Mouse (Mus musculus) cortical plate, adult 2 months (tissue): ENCODE measurements around the gene Cdkn1c. TPM values are rescaled to one million over a fixed set of nuclear protein-coding genes. Genes with fewer than 3 reads are reported as not detected.

ENCODE experiments used
- H3K27ac ChIP-seq: fragments of 200-500 bp; 2 replicates; pipeline ENCODE4 v1.5.1; 2012; ENCODE audit warnings: low read length, control low read depth, inconsistent platforms; ENCODE audit not compliant: insufficient read depth
- H3K4me1 ChIP-seq: fragments of 200-500 bp; 2 replicates; pipeline ENCODE4 v1.6.1; 2011; ENCODE audit warnings: low read length; ENCODE audit not compliant: control insufficient read depth, insufficient read depth
- H3K4me3 ChIP-seq: fragments of 200-500 bp; 2 replicates; pipeline ENCODE4 v1.5.1; 2011; ENCODE audit warnings: mild to moderate bottlenecking, low read length, control low read depth; ENCODE audit not compliant: insufficient read depth
- CTCF ChIP-seq: fragments of 200-500 bp; IDR thresholded peaks from 2 replicates; pipeline ENCODE4 v1.5.1; 2011; ENCODE audit warnings: mild to moderate bottlenecking, control low read depth, low read length; ENCODE audit not compliant: insufficient read depth; ENCODE audit errors: extremely low read depth
- POLR2A ChIP-seq: fragments of 200-500 bp; IDR thresholded peaks from 2 replicates; pipeline ENCODE4 v1.6.1; 2011; ENCODE audit warnings: mild to moderate bottlenecking, low read length, control low read depth; ENCODE audit not compliant: insufficient read depth; ENCODE audit errors: extremely low read depth
- polyA plus RNA-seq: library from polyadenylated mRNA; depleted of rRNA; stranded (reverse); fragments of >200 nt; gene quantifications from 2 replicates; pipeline ENCODE4 v1.2.3, GENCODE M21; 2012

Cdkn1c gene
- polyA plus RNA-seq, 1 experiment = 12.0 TPM

GRCm38 (mm10) chr7:143462516-143462915, 1.7 kb upstream of the Cdkn1c start:
- H3K27ac ChIP-seq = no peak overlapping the region
- no peaks in the 10 kb centered on the region for H3K4me1 ChIP-seq
- H3K4me3 ChIP-seq = no peak overlapping the region
- TF ChIP-seq POLR2A (no peak), CTCF (no peak)

- TF ChIP-seq CTCF (no peak), POLR2A (no peak)
- H3K27ac ChIP-seq = no peak overlapping the region
- no peak overlapping the region for H3K4me3 ChIP-seq
- no peaks in the 10 kb centered on the region for H3K4me1 ChIP-seq
Measured at GRCm38 (mm10) chr7:143461920-143462319, 1.1 kb upstream of the Cdkn1c start.

- H3K4me3 ChIP-seq = no peak overlapping the region; the same call in 1 of the 2 replicates
- TF ChIP-seq POLR2A (no peak), CTCF (no peak)
- H3K4me1 ChIP-seq = no peaks in the 10 kb centered on the region
- H3K27ac ChIP-seq = no peak overlapping the region
Measured at GRCm38 (mm10) chr7:143461294-143461870, 532 bp upstream of the Cdkn1c start.

- TF ChIP-seq POLR2A (no peak), CTCF (no peak)
- Histone ChIP-seq H3K4me1 (no peaks in the 10 kb centered on the region), H3K4me3 (peak overlapping the region; percentile 27), H3K27ac (no peak overlapping the region)
Measured at GRCm38 (mm10) chr7:143460217-143460834, 524 bp downstream of the Cdkn1c start.

- Histone ChIP-seq H3K4me1 (no peaks in the 10 kb centered on the region), H3K4me3 (0 out of 2 replicates have a peak overlapping the region, but pooled peaks have one; percentile 7), H3K27ac (no peak overlapping the region)
- TF ChIP-seq CTCF = no peak
- TF ChIP-seq POLR2A = no peak
Measured at GRCm38 (mm10) chr7:143459332-143460211, 1.3 kb downstream of the Cdkn1c start.

- 0 out of 2 replicates have a peak overlapping the region, but pooled peaks have one; percentile 7 for H3K4me3 ChIP-seq
- TF ChIP-seq POLR2A (no peak), CTCF (no peak)
- H3K4me1 ChIP-seq = no peaks in the 10 kb centered on the region
- no peak overlapping the region for H3K27ac ChIP-seq
Measured at GRCm38 (mm10) chr7:143458963-143459331, 1.9 kb downstream of the Cdkn1c start.

- TF ChIP-seq POLR2A (no peak), CTCF (no peak)
- Histone ChIP-seq H3K4me1 (no peaks in the 10 kb centered on the region), H3K4me3 (no peak overlapping the region), H3K27ac (no peak overlapping the region)
Measured at GRCm38 (mm10) chr7:143447130-143447529, 13.7 kb downstream of the Cdkn1c start.

GRCm38 (mm10) chr7:143445651-143446460, 15.0 kb downstream of the Cdkn1c start:
- TF ChIP-seq CTCF (no peak), POLR2A (no peak)
- Histone ChIP-seq H3K27ac (no peak overlapping the region), H3K4me1 (no peaks in the 10 kb centered on the region), H3K4me3 (no peak overlapping the region)

GRCm38 (mm10) chr7:143444955-143445648, 15.7 kb downstream of the Cdkn1c start:
- Histone ChIP-seq H3K27ac (no peak overlapping the region), H3K4me3 (no peak overlapping the region), H3K4me1 (no peaks in the 10 kb centered on the region)
- TF ChIP-seq POLR2A = no peak
- TF ChIP-seq CTCF = no peak
